Mouse (Mus musculus) right cerebral cortex, adult 2 months (tissue): ENCODE measurements around the gene Tex36.

Experiments used
- DNase-seq, 2 experiments: peaks; one replicate each; pipeline ENCODE4 v3.0.0; 2021 to 2022; ENCODE audit warnings: low spot score in 2 of 2

Gene Tex36

GRCm38 (mm10) chr7:133602058-133602457 is at the start of gene Tex36:
Tex36 (minus strand) TSS chr7:133602158.
- DNase-seq, result no peak

- no peak for DNase-seq
Observed at GRCm38 (mm10) chr7:133645716-133646115, 43.8 kb upstream of the Tex36 start.

GRCm38 (mm10) chr7:133638821-133639220 is 36.9 kb upstream of the Tex36 start:
- peak; percentile 70 to 81 for DNase-seq

GRCm38 (mm10) chr7:133638306-133638705 is 36.3 kb upstream of the Tex36 start:
- DNase-seq, result peak in 1 of 2 experiments; percentile 22

- peak; percentile 95 to 96 for DNase-seq
Observed at GRCm38 (mm10) chr7:133637361-133638305, 35.7 kb upstream of the Tex36 start, which contains the start of gene Edrf1. Edrf1 (plus strand) TSS chr7:133637543.

- DNase-seq, result peak; percentile 92 to 97
Observed at GRCm38 (mm10) chr7:133636738-133637352, 34.9 kb upstream of the Tex36 start.

GRCm38 (mm10) chr7:133634932-133635650 is 33.1 kb upstream of the Tex36 start:
- DNase-seq, result no peak

GRCm38 (mm10) chr7:133632476-133632875 is 30.5 kb upstream of the Tex36 start:
- peak; percentile 70 to 77 for DNase-seq

- no peak for DNase-seq
Observed at GRCm38 (mm10) chr7:133630821-133631220, 28.9 kb upstream of the Tex36 start.

GRCm38 (mm10) chr7:133627184-133627936 is 25.4 kb upstream of the Tex36 start:
- no peak for DNase-seq

GRCm38 (mm10) chr7:133623226-133623625 is 21.3 kb upstream of the Tex36 start:
- DNase-seq, result no peak

- DNase-seq, result peak; percentile 48 to 54
Observed at GRCm38 (mm10) chr7:133620721-133621120, 18.8 kb upstream of the Tex36 start.

GRCm38 (mm10) chr7:133612981-133613380 is 11.0 kb upstream of the Tex36 start:
- no peak for DNase-seq

GRCm38 (mm10) chr7:133609585-133609984 is 7.6 kb upstream of the Tex36 start:
- DNase-seq, result peak; percentile 40 to 52

- DNase-seq, result peak; percentile 36 to 37
Observed at GRCm38 (mm10) chr7:133608631-133609340, 6.8 kb upstream of the Tex36 start.

GRCm38 (mm10) chr7:133607883-133608575 is 6.1 kb upstream of the Tex36 start:
- DNase-seq, result no peak

- DNase-seq, result no peak
Observed at GRCm38 (mm10) chr7:133607331-133607730, 5.4 kb upstream of the Tex36 start.

GRCm38 (mm10) chr7:133604427-133605081 is 2.6 kb upstream of the Tex36 start:
- DNase-seq, result no peak

GRCm38 (mm10) chr7:133603156-133603555 is 1.2 kb upstream of the Tex36 start:
- DNase-seq, result no peak

GRCm38 (mm10) chr7:133600558-133600957 is 1.4 kb downstream of the Tex36 start:
- no peak for DNase-seq
